Mouse (Mus musculus) right cerebral cortex, postnatal 14 days (tissue): ENCODE results near the gene Gnaz.

Experiments
- DNase-seq: peaks from one replicate; pipeline ENCODE4 v3.0.0; 2022

Gnaz gene

DNA sequence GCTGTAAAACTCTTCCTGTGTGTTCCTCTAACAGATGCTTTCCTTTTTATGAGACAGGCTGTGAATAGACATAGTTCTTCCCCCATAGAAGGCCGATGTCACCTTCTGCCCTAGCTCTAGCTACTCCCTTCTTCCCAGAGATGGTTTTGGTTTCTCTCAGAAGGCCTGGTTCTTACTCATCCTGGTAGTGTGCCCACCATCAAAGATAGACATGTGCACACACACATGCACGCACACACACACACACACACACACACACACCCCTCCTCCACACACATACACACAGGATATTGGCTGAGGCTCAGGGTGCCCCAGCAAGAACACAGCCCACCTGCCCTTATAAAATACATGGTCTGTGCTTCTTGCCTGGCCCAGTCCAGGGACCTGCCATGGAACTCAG is 2.3 kb downstream of the Gnaz start:
- no peak for DNase-seq

GRCm38 (mm10) chr10:74973026-74973425 is 6.0 kb downstream of the Gnaz start:
- no peak for DNase-seq

- DNase-seq = no peak
These were observed 8.6 kb downstream of the Gnaz start for GRCm38 (mm10) chr10:74975626-74976025.

- DNase-seq = no peak
These were observed 9.5 kb downstream of the Gnaz start for GRCm38 (mm10) chr10:74976429-74976828.

GRCm38 (mm10) chr10:74978056-74978455 is 11.1 kb downstream of the Gnaz start:
- no peak for DNase-seq

DNA sequence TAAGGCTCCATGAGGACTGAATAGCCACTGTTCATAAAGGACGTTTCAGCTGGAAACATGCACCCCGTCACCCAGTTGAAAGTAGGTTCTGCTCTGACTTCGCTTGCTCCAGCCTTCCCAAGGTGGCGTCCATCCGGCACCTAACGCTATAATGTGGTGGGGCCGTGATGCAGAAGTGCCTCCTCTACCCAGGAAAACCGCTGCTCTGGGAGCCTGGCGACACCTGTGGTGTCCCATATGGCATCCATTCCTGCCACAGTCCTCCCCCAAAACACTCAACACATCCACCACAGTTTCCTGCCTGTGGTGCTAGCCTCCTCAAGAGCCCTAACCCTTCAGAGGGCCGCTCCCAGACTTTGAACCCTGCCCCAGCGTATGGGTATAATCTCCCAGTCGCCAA is 14.2 kb downstream of the Gnaz start:
- no peak for DNase-seq

DNA sequence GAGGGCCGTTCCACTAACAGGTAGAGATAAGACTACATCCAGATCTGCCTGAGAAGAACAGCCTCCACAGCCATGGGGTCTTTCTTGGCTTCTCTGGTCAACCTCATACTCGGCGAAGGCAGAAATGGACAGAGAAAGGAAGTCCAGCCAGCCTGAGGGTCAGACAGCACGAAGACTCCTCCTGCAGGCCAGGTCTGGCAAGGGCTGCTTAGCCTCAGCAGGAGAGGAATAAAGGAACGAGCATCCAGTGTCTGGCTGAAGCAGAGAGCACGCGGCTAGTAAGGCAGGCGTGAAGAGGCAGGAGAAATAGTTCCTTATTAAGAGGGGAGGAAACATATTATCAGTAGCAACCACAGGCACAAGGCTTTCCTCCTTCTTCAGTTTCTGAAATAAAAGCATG is 16.2 kb downstream of the Gnaz start:
- no peak for DNase-seq

DNA sequence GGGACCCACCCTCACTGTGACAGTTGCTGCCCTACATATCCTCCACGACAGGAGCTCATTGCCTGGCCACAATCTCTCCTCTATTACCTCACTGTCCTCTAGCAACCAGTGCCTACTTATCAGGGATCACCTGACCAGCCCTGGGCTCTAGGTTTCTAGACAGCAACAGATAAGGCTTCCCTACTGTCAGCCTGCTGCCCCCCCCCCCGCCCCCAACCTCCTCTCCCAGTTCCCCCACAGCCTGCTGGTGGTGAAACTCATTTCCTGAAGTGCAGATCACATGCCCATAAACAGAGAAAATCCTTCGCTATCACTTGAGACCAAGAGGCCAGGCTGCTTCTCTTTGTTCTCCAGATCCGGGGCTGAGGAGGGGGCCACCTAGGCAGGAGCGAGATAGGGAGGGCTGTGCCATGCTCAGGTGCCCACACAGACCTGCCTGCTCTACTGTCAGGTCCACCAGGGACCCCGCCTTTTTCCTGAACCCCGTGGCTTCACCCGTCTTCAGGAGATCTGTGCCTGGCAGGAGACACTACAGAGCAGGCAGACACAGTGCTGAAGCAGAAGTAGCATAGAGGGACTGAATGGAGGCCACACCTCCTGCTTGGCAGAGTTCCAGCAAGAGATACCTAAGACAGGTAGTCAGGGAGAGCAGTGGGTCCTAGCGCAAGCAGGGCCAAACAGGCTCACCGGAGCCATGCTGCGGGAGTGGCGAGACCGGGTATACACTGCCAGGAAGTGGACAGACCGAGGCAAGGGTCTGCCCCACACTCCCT is 20.9 kb downstream of the Gnaz start:
- DNase-seq = no peak

GRCm38 (mm10) chr10:74989814-74990213 is 22.8 kb downstream of the Gnaz start:
- no peak for DNase-seq

DNA sequence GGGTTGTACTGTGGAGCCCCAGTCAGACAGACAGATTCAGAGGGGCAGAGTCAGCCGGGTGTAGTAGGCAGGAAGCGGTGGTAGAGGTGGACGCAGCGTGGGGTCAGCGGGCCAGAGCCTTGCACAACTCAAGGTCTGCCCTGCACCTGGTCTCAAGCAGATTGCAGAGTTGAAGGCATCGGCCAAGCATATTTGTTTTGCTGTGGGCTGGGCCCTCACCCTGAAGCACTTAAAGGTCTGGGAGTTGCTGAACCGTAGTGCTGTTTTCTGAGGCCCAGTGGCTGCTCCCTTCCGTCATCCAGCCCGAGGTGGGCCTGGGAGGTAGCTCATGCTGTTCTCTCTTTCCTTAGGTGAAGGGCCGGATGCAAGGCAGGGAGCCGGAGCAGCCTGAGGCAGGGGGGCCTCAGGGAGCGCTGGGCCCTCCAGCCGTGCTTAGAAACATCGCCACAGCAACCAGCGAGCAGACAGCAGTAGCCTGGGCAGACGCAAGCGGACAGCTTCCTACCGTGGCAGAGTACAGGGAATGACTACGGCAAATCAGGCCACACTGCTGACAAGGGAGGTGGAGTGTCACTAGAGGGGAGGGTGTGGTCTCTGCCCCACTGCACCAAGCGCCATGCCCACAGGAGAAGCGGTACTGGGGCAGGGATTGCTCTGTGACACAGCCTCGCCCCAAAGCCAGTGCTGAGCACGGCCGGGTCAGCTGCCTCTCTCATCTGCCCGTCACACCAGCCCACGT is 23.8 kb downstream of the Gnaz start:
- no peak for DNase-seq

GRCm38 (mm10) chr10:74994863-74995262 is 27.9 kb downstream of the Gnaz start:
- DNase-seq = no peak

GRCm38 (mm10) chr10:74995377-74995776 is 28.4 kb downstream of the Gnaz start:
- DNase-seq = peak; percentile 68

- no peak for DNase-seq
These were observed 34.4 kb downstream of the Gnaz start for GRCm38 (mm10) chr10:75001391-75001790.

DNA sequence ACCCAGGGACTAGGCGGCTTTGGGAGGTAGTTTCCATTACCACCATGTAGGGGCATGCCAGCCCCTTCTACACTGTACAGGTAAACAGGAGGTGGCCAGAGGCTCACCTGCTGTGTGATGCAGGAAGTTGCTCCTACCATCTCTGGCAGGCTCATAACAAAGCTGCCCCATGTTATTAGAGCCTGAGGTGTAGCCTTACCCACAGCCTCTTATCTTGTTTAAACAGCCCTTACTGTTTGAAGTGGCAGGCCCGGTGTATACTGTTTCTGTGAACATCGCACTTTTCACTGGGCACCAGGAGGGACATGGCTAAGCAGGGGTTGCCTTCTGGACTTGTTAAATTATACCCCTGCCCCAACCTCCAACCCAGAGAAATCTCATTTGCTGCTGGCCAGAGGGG is 37.1 kb downstream of the Gnaz start:
- DNase-seq = no peak

DNA sequence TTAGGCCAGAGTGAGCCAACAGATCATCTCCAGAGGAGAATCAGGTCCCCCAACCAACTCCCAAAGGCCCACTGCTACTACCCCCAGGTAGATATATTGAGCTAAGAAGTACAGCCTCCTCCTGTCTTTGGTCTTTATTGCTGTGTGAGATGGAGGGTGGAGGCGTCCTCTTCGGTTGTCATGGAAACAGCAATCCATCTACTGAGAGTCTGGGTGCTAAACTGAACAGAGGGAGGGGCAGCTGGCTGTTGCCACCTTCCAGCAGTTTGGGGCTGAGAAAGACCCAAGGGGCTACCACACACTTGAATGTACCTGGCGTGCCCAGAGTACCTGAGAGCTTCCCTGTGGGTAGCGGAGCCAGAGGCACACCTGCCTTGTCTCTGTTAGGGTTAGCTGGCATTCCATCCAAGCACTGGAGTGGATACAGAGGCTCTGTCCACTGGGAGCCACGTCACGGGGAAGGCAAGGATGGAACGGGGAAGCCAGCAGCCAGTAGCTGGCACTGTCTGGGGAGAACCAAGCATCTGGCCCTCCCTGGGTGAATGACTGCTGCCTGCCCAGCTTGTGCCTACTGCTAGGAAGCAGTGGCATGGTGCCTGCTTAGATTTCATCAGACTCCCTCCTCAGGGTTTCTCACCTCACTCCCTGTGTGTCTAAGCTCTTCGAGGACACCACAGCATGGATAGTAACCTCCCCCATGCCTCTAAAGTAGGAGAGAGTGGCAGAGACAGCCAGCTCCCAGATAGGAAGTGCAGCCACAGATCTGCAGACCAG is 40.1 kb downstream of the Gnaz start:
- DNase-seq = peak; percentile 64

- DNase-seq = peak; percentile 48
These were observed 43.7 kb downstream of the Gnaz start for GRCm38 (mm10) chr10:75010704-75011103.

DNA sequence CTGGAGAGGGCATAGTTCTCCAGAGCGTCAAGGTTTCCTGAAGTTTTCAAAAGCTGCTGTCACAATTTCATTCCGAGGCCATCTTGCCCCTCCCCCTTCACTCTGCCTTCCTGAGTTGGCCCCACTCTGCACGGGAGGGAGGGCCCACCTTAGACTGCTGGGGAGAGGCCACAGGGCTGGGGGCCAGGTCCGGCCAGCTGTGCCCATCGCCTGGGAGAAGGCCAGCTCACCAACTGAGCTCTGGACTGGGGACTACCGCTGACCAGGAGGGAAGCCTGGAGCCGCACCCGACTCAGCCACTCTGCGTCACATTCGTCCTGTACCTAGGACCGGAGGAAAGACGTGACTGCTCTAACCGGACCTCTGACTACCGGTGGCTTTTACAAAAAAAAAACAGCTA is 48.5 kb downstream of the Gnaz start:
- DNase-seq = no peak

DNA sequence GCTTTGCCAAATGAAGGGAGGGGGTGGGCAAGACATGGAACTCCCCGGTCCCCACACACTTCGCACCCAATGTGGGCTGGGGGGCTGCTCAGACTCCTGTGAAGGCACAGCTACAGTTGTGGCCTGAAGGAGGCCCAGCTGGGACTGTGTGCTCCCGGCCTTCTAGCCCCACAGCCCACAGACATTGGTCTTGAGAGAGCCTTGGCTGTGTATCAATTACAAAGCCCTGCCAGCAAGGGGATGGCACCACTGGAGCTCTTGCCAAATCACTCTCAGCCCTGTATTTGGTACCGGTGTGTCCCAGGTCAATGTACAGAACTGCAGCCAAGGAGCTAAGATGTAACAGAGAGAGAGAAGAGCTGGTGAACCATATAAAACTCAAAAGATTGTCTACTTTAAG is 49.5 kb downstream of the Gnaz start:
- DNase-seq = no peak

GRCm38 (mm10) chr10:75020271-75020670 is 53.3 kb downstream of the Gnaz start:
- DNase-seq = no peak

- peak; percentile 86 for DNase-seq
These were observed 54.2 kb downstream of the Gnaz start for GRCm38 (mm10) chr10:75021138-75021537.

- no peak for DNase-seq
These were observed 59.5 kb downstream of the Gnaz start for GRCm38 (mm10) chr10:75026491-75026890.

- DNase-seq = no peak
These were observed 61.8 kb downstream of the Gnaz start for GRCm38 (mm10) chr10:75028743-75029142.

DNA sequence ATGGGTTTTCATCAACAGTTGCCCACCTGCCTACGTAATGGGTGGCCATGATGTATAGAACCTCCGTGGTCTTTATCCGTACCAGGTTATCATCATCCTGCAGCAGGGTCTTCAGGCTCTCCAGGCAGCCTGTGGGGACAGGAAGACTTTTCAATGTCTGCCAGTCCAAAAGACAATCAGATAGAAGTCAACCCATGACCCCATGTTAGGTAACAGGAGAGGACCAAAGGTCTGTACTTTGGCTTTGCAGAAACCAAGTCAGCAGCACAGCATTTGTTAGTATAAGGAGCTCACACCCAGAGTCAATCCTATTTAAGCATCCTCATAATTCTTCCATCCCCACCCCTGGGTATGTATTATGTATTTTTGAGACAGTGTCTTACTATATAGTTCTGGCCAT is 62.7 kb downstream of the Gnaz start:
- no peak for DNase-seq

DNA sequence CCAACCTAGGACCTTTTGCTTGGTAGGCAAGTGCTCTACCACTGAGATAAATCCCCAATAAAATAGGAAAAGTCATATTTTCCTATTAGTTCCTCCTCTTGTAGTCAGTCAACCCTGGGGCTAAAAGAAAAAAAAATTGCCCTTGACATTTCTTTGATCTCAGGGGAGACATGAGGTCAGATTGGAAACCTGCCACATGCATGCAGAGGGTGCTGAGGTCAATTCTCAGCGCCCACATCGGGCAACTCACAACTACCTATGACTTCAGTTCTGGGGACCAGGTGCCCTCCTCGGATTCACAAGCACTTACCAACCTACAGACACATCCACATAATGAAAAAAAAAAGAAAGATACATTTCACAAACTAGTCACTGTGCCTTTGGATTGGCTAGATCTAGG is 63.3 kb downstream of the Gnaz start:
- no peak for DNase-seq
